Mouse (Mus musculus) ES-E14 (cell line): ENCODE results near the gene St7. TPM values are rescaled to one million over a fixed set of nuclear protein-coding genes. Genes with fewer than 3 reads are reported as not detected.

Experiments
- DNase-seq: peaks from one replicate; pipeline ENCODE4 v3.0.0-alpha.2; 2013; ENCODE audit warnings: low read depth, low spot score
- H3K27ac ChIP-seq: 2 replicates; pipeline ENCODE4 v1.5.1; 2012; ENCODE audit warnings: low read depth, mild to moderate bottlenecking, low read length, moderate library complexity, mixed read lengths; ENCODE audit not compliant: poor library complexity, insufficient read depth, severe bottlenecking
- H3K36me3 ChIP-seq: 2 replicates; pipeline ENCODE4 v1.6.1; 2012; ENCODE audit warnings: mild to moderate bottlenecking, low read length, moderate library complexity, mixed read lengths; ENCODE audit not compliant: control insufficient read depth, poor library complexity, insufficient read depth, severe bottlenecking
- H3K4me1 ChIP-seq, 2 experiments: fragments of 150-350 bp in 1 of 2; sonication (generic) in 1 of 2; 2 replicates each; pipeline ENCODE4 v1.6.1; 2012; ENCODE audit warnings: low read length in 2 of 2, mild to moderate bottlenecking in 1 of 2, mixed read lengths in 1 of 2; ENCODE audit not compliant: control insufficient read depth in 2 of 2, insufficient read depth in 2 of 2, poor library complexity in 1 of 2
- H3K4me3 ChIP-seq, 2 experiments: fragments of 150-350 bp in 1 of 2; sonication (generic) in 1 of 2; 2 replicates each; pipeline ENCODE4 v1.5.1; 2012; ENCODE audit warnings: low read length in 2 of 2, low read depth in 1 of 2, mild to moderate bottlenecking in 1 of 2, mixed read lengths in 1 of 2; ENCODE audit not compliant: insufficient read depth in 1 of 2, poor library complexity in 1 of 2, severe bottlenecking in 1 of 2
- H3K9ac ChIP-seq: 2 replicates; pipeline ENCODE4 v1.6.1; 2012; ENCODE audit warnings: low read depth, mild to moderate bottlenecking, low read length, mixed read lengths; ENCODE audit not compliant: poor library complexity, insufficient read depth, severe bottlenecking
- H3K9me3 ChIP-seq: fragments of 150-350 bp; sonication (generic); 2 replicates; pipeline ENCODE4 v1.6.1; 2012; ENCODE audit warnings: low read depth, mild to moderate bottlenecking, low read length; ENCODE audit not compliant: control insufficient read depth, insufficient read depth
- CHD2 ChIP-seq: IDR thresholded peaks from 2 replicates; pipeline ENCODE4 v1.6.1; 2014; ENCODE audit warnings: mild to moderate bottlenecking, low read depth, low read length, inconsistent platforms
- HCFC1 ChIP-seq: IDR thresholded peaks from 2 replicates; pipeline ENCODE4 v1.6.1; 2012; ENCODE audit warnings: low read length, inconsistent platforms, borderline replicate concordance; ENCODE audit not compliant: insufficient read depth
- MAFK ChIP-seq: IDR thresholded peaks from 2 replicates; pipeline ENCODE4 v1.6.1; 2014; ENCODE audit warnings: mild to moderate bottlenecking, low read depth, low read length, inconsistent platforms; ENCODE audit not compliant: insufficient read depth
- ZC3H11A ChIP-seq: IDR thresholded peaks from 2 replicates; pipeline ENCODE4 v1.6.1; 2012; ENCODE audit warnings: low read depth, mild to moderate bottlenecking, inconsistent platforms, low read length, borderline replicate concordance
- ZNF384 ChIP-seq: IDR thresholded peaks from 2 replicates; pipeline ENCODE4 v1.6.1; 2012; ENCODE audit warnings: low read depth, low read length, inconsistent platforms
- in situ Hi-C, 2 experiments: fragments of 600-800 bp; cut with MboI; formaldehyde crosslinking; loops; one replicate each; pipeline ENCODE4 v1.15.1; 2025; ENCODE audit warnings: low sequenced_read_pairs in 2 of 2, inconsistent platforms in 1 of 2; ENCODE audit not compliant: unreplicated experiment in 2 of 2
- total RNA-seq: library from RNA; depleted of rRNA; stranded (reverse); fragments of 300-350 nt; gene quantifications from 2 replicates; pipeline ENCODE4 v1.2.3, GENCODE M21; 2012; rRNA removed

Gene St7
- total RNA-seq: 4.0 and 4.2 TPM in 2 replicates

GRCm38 (mm10) chr6:17692647-17693046 lies at the start of gene St7:
TSS of gene St7 (plus strand) at chr6:17692933.
- in situ Hi-C loops: no loop called here
- Histone ChIP-seq H3K4me3 (peak within 1 kb of the TSS; percentile 70 to 89; a peak in 3 of 4 replicates), H3K27ac (no peak within 1 kb of the TSS), H3K9ac (peak within 1 kb of the TSS; percentile 77), H3K4me1 (no peaks in the 10 kb centered on the region), H3K36me3 (no peaks in the 10 kb centered on the region), H3K9me3 (no peaks in the 10 kb centered on the region)
- TF ChIP-seq CHD2 (no peak), MAFK (no peak), ZNF384 (no peak), HCFC1 (no peak), ZC3H11A (no peak)
- no peak for DNase-seq

DNA sequence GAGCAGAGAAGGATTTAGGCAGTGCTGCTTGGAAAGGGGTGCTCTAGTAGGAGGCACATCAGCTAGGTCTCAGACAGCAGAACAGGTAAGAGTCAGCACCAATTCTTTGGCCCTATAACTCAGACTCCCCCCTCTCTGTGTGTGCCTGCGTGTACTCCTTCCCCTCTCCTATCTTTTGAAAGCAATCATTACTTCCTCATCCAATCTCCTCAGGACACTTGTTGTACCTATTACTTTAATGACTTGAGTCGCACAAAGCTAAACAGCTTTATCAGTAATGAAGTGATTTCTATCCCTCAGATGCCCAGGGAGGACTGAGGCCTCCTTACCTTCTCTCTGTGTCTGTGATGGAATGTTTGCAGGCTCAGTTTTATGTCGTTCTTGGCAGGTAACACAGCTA lies 46.6 kb upstream of the St7 start:
- no peak overlapping the region for H3K27ac ChIP-seq
- H3K36me3 ChIP-seq: peaks cover 5% of the 10 kb centered on the region; the same call in 1 of the 2 replicates
- DNase-seq: no peak
- H3K4me3 ChIP-seq: no peak overlapping the region
- H3K4me1 ChIP-seq: no peaks in the 10 kb centered on the region
- H3K9ac ChIP-seq: no peak overlapping the region
- in situ Hi-C loops: no loop called here
- no peaks in the 10 kb centered on the region for H3K9me3 ChIP-seq
- TF ChIP-seq HCFC1 (no peak), MAFK (no peak), ZC3H11A (no peak), CHD2 (no peak), ZNF384 (no peak)

DNA sequence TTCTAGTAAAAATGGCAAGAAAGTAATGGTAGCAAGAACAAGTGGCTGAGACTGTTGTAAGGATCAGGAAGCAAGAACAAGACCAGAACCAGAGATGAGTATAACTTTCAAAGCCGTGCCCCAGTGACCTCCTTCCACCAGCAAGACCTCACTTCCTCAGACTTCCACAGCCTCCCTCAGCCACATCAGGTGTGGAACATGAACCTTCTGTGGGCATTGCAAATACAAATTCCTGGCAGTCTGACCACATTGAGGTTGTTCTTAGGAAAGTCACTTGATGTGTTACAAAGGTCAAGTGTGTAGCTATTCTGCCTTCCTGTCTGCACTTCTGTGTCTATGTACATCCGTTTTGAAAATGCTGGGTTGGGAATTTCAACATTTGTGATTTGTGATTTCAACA lies 40.6 kb upstream of the St7 start:
- in situ Hi-C loops: no loop called here
- no peaks in the 10 kb centered on the region for H3K4me1 ChIP-seq
- H3K9me3 ChIP-seq: no peaks in the 10 kb centered on the region
- no peak for DNase-seq
- TF ChIP-seq ZC3H11A (no peak), MAFK (no peak), CHD2 (no peak), ZNF384 (no peak), HCFC1 (no peak)
- H3K36me3 ChIP-seq: peaks cover 12% of the 10 kb centered on the region
- H3K4me3 ChIP-seq: no peak overlapping the region
- no peak overlapping the region for H3K9ac ChIP-seq
- H3K27ac ChIP-seq: no peak overlapping the region

- in situ Hi-C loops: no loop called here
- no peaks in the 10 kb centered on the region for H3K4me1 ChIP-seq
- H3K36me3 ChIP-seq: peaks cover 12% of the 10 kb centered on the region
- no peak for TF ChIP-seq HCFC1
- TF ChIP-seq ZC3H11A: no peak
- no peak for TF ChIP-seq MAFK
- TF ChIP-seq ZNF384: no peak
- TF ChIP-seq CHD2: no peak
- DNase-seq: no peak
- no peaks in the 10 kb centered on the region for H3K9me3 ChIP-seq
- H3K4me3 ChIP-seq: no peak overlapping the region
- no peak overlapping the region for H3K27ac ChIP-seq
- H3K9ac ChIP-seq: no peak overlapping the region
Observed at GRCm38 (mm10) chr6:17655080-17655479, 37.7 kb upstream of the St7 start.

- in situ Hi-C loops: no loop called here
- Histone ChIP-seq H3K4me1 (no peaks in the 10 kb centered on the region), H3K4me3 (no peak overlapping the region), H3K36me3 (peaks cover 11% of the 10 kb centered on the region), H3K9me3 (no peaks in the 10 kb centered on the region), H3K9ac (no peak overlapping the region), H3K27ac (no peak overlapping the region)
- TF ChIP-seq MAFK (no peak), HCFC1 (no peak), ZNF384 (no peak), ZC3H11A (no peak), CHD2 (no peak)
- no peak for DNase-seq
Observed at GRCm38 (mm10) chr6:17657308-17657707, 35.4 kb upstream of the St7 start.
